Mouse (Mus musculus) embryonic facial prominence, embryonic 11.5 days (tissue): ENCODE data around the gene Fbxl16. TPM values are rescaled to one million over a fixed set of nuclear protein-coding genes. Genes with fewer than 3 reads are reported as not detected.
A peak's percentile ranks its signal among the peaks of the same experiment; 100 is the strongest.

Experiments
- ATAC-seq: fragments of 200-750 bp; cut with Nextera tagmentation; replicated peaks from 2 replicates; pipeline ENCODE4 v1.8.0; 2017; ENCODE audit warnings: low read depth; ENCODE audit not compliant: insufficient number of reproducible peaks, low FRiP score, low TSS enrichment
- DNase-seq: peaks from one replicate; pipeline ENCODE4 v3.0.0-alpha.2; 2015; ENCODE audit warnings: low spot score
- H3K27ac ChIP-seq: fragments of 300-500 bp; sonication (generic); replicated peaks from 2 replicates; pipeline ENCODE4 v1.5.1; 2014; ENCODE audit warnings: mild to moderate bottlenecking, low read depth, low read length, control low read depth
- H3K27me3 ChIP-seq: fragments of 300-500 bp; sonication (generic); 2 replicates; pipeline ENCODE4 v1.6.1; 2014; ENCODE audit warnings: mild to moderate bottlenecking, low read length, moderate library complexity, mixed read lengths; ENCODE audit not compliant: control insufficient read depth, insufficient read depth
- H3K36me3 ChIP-seq: fragments of 300-500 bp; sonication (generic); replicated peaks from 2 replicates; pipeline ENCODE4 v1.6.1; 2014; ENCODE audit warnings: low read depth, mild to moderate bottlenecking, low read length, moderate library complexity, mixed read lengths; ENCODE audit not compliant: control insufficient read depth, insufficient read depth
- H3K4me1 ChIP-seq: fragments of 300-500 bp; sonication (generic); 2 replicates; pipeline ENCODE4 v1.6.1; 2014; ENCODE audit warnings: low read length, mixed read lengths; ENCODE audit not compliant: control insufficient read depth, insufficient read depth
- H3K4me2 ChIP-seq: fragments of 300-500 bp; sonication (generic); 2 replicates; pipeline ENCODE4 v1.6.1; 2014; ENCODE audit warnings: low read depth, mild to moderate bottlenecking, control low read depth, low read length, moderate library complexity
- H3K4me3 ChIP-seq: fragments of 300-500 bp; sonication (generic); 2 replicates; pipeline ENCODE4 v1.5.1; 2014; ENCODE audit warnings: low read depth, low read length, control low read depth
- H3K9ac ChIP-seq: fragments of 300-500 bp; sonication (generic); replicated peaks from 2 replicates; pipeline ENCODE4 v1.6.1; 2014; ENCODE audit warnings: mild to moderate bottlenecking, control low read depth, low read length
- H3K9me3 ChIP-seq: fragments of 300-500 bp; sonication (generic); replicated peaks from 2 replicates; pipeline ENCODE4 v1.6.1; 2016; ENCODE audit warnings: mild to moderate bottlenecking, low read length, inconsistent platforms, mixed read lengths; ENCODE audit not compliant: control insufficient read depth
- WGBS: fragments of 180-500 bp; shearing (Covaris S2); extraction: QIAGEN DNeasy Blood & Tissue Kit; methylation state at CpG from one replicate; pipeline ENCODE4 v1.1.7; 2014; 5-methylcytosine and 5-hydroxymethylcytosine counted together
- polyA plus RNA-seq: library from polyadenylated mRNA; unstranded; fragments of >200 nt; fragmentation: Nextera tagmentation; extraction: Ambion mirVana; gene quantifications from 2 replicates; pipeline ENCODE4 v1.2.1, GENCODE M21; 2014

Fbxl16 gene
- polyA plus RNA-seq, 1 experiment from 2014 or later = 3.9 TPM

DNA sequence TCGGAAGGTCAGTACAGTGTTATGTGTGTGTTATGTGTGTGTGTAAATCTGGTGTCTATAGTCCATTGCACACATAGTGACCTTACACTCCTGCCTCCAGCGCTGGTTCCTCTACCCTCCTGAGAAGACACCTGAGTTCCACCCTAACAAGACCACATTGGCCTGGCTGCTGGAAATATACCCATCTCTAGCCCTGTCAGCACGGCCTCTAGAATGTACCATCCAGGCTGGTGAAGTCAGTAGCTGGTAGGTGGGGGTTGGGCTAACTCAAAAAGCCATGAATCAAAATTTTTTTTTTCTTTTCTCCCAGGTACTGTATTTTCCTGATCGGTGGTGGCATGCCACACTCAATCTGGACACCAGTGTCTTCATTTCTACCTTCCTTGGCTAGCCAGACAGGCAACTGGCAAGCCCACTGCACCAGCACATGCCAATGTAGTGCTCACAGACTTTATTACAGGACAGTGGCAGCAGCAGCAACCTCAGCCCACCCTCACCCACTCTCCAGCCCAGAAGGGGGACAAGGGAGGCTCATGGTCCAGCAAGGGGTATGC is 21.4 kb downstream of the Fbxl16 start:
- peaks cover 2% of the 10 kb centered on the region for H3K36me3 ChIP-seq
- DNase-seq = no peak
- H3K9me3 ChIP-seq = no peaks in the 10 kb centered on the region
- no peak overlapping the region for H3K4me3 ChIP-seq
- no peaks in the 10 kb centered on the region for H3K27me3 ChIP-seq
- H3K4me2 ChIP-seq = peak overlapping the region; percentile 42; the same call in 1 of the 2 replicates
- H3K4me1 ChIP-seq = peaks cover 23% of the 10 kb centered on the region
- no peak for ATAC-seq
- H3K27ac ChIP-seq = no peak overlapping the region
- WGBS = 89% methylated on average over 4 of the region's 4 CpGs
- H3K9ac ChIP-seq = no peak overlapping the region

DNA sequence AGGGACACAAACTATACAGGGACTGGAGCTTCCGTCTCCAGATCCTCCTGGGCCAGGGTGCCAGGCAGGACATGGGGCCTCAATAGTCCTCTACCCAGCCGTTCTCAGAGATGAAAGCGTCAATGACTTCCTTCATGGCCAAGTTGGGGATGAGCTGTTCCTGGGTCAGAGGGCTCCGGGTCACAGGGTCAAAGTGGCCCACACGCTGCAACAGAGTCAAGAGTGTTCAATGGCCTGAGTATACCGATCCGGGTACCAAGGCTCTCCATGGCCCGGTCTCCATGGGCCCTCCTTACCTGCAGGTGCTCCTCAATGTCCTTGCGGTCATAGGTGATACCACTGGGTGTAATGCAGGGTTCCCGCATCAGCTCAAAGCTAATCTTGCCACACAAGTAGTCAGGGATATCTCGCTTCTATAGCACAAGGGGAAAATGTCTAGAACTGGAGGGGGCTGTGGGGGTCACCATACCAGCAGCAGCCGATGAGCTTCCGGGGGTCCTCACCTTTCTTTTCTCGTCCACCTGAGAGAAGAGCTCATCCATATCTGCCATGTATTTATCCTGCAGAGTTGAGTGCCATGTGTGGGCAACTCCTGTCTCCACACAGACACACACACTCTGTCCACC is 22.0 kb downstream of the Fbxl16 start:
- Histone ChIP-seq H3K4me1 (peaks cover 23% of the 10 kb centered on the region), H3K9me3 (no peaks in the 10 kb centered on the region), H3K36me3 (peaks cover 2% of the 10 kb centered on the region), H3K27me3 (no peaks in the 10 kb centered on the region), H3K9ac (no peak overlapping the region), H3K4me3 (peak overlapping the region; percentile 89; the same call in 1 of the 2 replicates), H3K27ac (no peak overlapping the region), H3K4me2 (peak overlapping the region; percentile 75)
- DNase-seq = no peak
- 84% methylated on average over 14 of the region's 14 CpGs for WGBS
- ATAC-seq = no peak

DNA sequence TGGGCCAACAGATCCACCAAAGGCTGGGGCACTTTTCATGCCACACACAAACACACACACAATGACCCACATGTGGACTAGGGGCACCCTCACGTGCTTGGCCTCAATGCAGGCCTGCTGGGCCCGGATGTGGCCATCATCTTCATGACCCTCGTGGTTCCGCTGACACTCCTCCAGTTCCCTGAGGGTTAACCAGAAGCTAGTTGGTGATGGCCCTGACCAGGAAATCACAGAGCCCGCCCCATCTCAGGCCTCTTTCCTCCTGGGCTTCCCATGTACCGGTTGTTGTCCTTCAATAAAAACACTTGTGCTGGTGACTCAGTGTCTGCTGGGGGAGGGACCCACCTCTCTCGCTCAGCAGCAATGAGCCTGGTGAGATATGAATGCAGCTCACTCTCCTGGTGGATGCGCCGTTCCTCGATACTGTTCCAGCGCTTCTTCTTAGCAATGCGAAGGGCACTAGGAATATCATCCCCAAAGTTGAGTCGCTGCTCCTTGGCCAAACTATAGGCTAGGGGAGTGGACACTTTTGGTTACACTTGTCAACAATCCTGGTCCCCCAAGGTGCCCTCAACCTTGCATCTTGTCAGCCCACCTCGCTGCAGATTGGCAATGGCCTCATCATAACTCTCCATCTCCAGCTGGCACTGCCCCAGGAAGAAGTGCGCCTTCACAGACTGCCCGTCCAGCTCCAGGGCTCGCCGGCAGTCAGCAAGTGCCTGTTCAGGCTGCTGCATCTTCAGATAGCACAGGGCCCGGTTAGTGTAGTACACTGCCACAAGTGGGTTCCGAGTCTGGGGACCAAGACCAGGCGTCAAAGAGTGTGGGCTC is 22.8 kb downstream of the Fbxl16 start:
- no peak for ATAC-seq
- peaks cover 2% of the 10 kb centered on the region for H3K36me3 ChIP-seq
- peak overlapping the region; percentile 87 for H3K9ac ChIP-seq
- H3K4me1 ChIP-seq = peaks cover 27% of the 10 kb centered on the region
- no peak overlapping the region for H3K27ac ChIP-seq
- 59% methylated on average over 21 of the region's 21 CpGs for WGBS
- peak overlapping the region; percentile 75 for H3K4me2 ChIP-seq
- no peaks in the 10 kb centered on the region for H3K9me3 ChIP-seq
- DNase-seq = no peak
- no peaks in the 10 kb centered on the region for H3K27me3 ChIP-seq
- H3K4me3 ChIP-seq = peak overlapping the region; percentile 89

DNA sequence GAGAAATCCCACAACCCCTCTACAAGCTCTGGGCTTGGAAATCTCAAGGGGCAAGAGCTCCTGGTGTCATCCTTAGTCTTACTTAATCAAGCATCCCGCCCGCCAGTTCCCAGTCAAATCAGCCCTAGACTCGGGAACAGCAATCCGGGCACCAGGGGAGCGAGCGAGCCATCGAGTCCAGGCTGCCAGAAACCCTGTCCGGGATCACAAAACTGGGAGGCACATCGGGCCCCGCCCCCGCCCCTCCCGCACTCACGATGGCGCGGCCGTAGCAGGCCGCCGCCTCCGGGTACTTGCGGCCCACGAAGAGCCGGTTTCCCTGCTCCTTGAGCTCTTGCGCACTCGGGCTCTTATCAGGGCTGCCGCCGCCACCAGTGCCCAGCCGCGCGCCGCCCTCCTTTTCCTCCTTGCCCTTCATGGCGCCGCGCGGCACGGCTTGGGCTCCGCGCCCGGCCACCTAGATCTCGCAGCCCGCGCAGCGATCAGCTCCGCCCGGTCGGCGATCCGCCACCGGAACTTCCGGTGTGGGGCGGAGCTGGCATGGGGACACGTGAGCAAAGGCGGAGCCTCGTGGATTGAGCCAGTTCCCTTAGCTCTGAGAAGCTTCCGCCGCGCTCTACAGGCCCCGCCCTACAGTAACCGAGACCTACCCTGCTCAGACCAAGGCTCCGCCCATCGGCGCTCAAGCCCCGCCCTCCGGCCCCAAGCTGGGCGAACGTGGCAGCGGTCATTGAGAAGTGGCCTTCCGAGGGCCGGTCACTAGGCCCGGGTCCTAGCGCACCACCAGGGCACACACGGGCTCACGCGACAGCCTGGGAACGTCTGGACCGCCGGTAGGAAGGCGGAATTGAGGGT is 23.8 kb downstream of the Fbxl16 start:
- H3K36me3 ChIP-seq = peaks cover 2% of the 10 kb centered on the region
- peak overlapping the region; percentile 89 for H3K4me3 ChIP-seq
- DNase-seq (peak; percentile 99), ATAC-seq (peak; percentile 83)
- no peaks in the 10 kb centered on the region for H3K9me3 ChIP-seq
- peak overlapping the region; percentile 87 for H3K9ac ChIP-seq
- peak overlapping the region; percentile 89 for H3K27ac ChIP-seq
- peak overlapping the region; percentile 75 for H3K4me2 ChIP-seq
- WGBS = under 1% methylated on average over 73 of the region's 77 CpGs
- H3K4me1 ChIP-seq = peaks cover 31% of the 10 kb centered on the region
- no peaks in the 10 kb centered on the region for H3K27me3 ChIP-seq

DNA sequence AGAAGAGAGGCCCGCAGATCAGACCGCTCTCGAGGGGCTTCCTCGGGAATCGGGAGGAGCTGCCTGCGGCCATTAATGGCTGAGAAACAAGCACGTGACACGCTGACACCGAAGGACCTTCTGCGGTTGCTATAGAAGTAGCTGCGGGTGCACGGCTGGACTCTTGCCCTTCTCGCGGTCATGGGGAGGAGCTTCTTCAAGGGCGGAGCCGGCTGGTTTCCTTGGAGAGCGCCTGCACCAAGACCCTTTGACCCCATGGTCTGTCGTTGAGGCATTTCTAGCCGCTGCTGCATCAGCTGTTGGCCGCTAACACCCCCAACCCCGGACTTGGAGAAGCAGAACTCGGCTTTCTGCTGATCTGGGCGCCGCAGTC is 24.4 kb downstream of the Fbxl16 start, which contains the start of gene Stub1:
Gene Stub1 (minus strand): TSS at position 114 of the 373 bp plus-strand sequence.
- H3K9me3 ChIP-seq = no peaks in the 10 kb centered on the region
- ATAC-seq (no peak; the same call in 1 of the 2 replicates), DNase-seq (peak; percentile 87)
- peak within 1 kb of the TSS; percentile 89 for H3K4me3 ChIP-seq
- H3K4me1 ChIP-seq = peaks cover 30% of the 10 kb centered on the region
- under 1% methylated on average over 24 of the region's 24 CpGs for WGBS
- peaks cover 2% of the 10 kb centered on the region for H3K36me3 ChIP-seq
- H3K4me2 ChIP-seq = peak within 1 kb of the TSS; percentile 75
- no peaks in the 10 kb centered on the region for H3K27me3 ChIP-seq
- peak within 1 kb of the TSS; percentile 89 for H3K27ac ChIP-seq
- peak within 1 kb of the TSS; percentile 87 for H3K9ac ChIP-seq

DNA sequence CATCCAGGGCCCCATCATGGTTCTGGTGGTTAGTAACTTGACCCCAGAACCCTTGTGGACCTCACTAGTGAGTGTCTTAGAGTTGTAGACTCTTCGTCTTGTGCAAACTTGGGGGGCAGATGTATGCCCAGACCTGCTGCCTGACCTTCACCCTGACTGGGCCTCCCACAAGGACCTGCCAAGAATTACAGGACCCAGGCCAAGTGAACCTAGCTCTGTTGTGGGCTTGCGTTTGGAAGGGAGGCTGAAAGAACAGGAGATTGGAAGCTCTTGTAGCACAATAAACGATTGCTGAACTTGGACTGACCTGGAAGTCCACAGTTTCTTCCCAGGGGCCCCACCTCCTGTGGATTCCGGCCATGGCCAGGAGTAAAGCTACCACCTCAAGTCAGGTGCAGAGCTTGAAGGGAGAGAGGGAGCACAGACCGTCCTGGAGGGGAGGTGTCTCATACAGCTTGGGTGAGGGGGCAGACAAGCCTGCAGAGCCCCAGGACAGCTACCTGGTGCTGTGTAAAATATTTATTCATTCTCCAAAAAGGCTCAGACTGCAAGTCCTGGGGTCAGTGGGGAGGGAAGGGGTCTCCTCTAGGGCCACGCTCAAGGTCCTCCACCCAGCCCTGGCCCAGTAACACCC is 25.2 kb downstream of the Fbxl16 start:
- H3K27me3 ChIP-seq = no peaks in the 10 kb centered on the region
- peak overlapping the region; percentile 75 for H3K4me2 ChIP-seq
- H3K4me3 ChIP-seq = peak overlapping the region; percentile 89
- H3K4me1 ChIP-seq = peaks cover 28% of the 10 kb centered on the region
- H3K27ac ChIP-seq = peak overlapping the region; percentile 89; the same call in 1 of the 2 replicates
- peak overlapping the region; percentile 87 for H3K9ac ChIP-seq
- DNase-seq (no peak), ATAC-seq (no peak)
- 50% methylated on average over 6 of the region's 6 CpGs for WGBS
- no peaks in the 10 kb centered on the region for H3K9me3 ChIP-seq
- H3K36me3 ChIP-seq = peaks cover 4% of the 10 kb centered on the region

DNA sequence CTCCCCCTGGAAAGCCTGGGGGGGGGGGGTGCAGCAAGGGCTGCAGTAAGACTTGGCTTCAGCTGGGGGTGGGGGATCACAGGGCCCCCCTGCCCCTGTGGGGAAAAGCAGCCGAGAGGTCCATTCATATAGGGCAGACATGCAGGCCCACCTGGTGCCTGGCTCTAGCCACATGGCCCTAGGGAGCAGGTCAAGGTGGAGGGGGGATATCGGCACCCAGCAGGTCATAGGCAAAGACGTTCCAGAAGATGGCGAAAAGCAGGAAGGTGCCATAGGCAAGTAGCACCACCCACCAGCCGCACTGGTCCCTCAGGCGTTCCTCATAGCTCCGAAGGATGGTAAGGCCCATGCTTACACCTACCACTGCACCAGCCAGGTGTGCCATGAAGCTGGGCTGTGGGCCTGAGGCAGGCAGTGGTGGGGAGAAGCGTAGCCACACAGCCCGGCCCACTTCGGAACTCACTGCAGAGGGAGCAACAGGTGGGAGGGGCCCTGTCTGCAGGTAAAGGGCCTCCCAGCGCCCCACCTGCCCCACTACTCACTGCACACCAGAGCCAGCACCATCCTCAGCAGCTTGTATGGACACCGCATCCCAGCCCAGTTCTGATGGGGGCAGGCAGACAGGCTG is 25.8 kb downstream of the Fbxl16 start:
- Histone ChIP-seq H3K27me3 (no peaks in the 10 kb centered on the region), H3K4me2 (peak overlapping the region; percentile 75), H3K36me3 (peaks cover 6% of the 10 kb centered on the region), H3K4me3 (peak overlapping the region; percentile 89), H3K4me1 (peaks cover 28% of the 10 kb centered on the region), H3K9ac (peak overlapping the region; percentile 87), H3K27ac (no peak overlapping the region), H3K9me3 (no peaks in the 10 kb centered on the region)
- DNase-seq (no peak), ATAC-seq (no peak)
- 87% methylated on average over 11 of the region's 12 CpGs for WGBS
